Comparison of ENCODE assay signal across 9 mouse cellular contexts in genomic region chr7:100124211-100124610, GRCm38 (mm10). TPM values are rescaled to one million over a fixed set of nuclear protein-coding genes. Genes with fewer than 3 reads are reported as not detected.
DNase-seq lines count a peak whose midpoint lies in the region; TF ChIP-seq lines count a peak whose summit lies in the region.
"Had no signal": no experiment of that assay in that cellular context is flagged by ENCODE, and none has a peak within 500 bp of the region (broad histone marks: within the 10 kb centered on the region; RNA-seq: fewer than 3 reads in every experiment).

No protein-coding gene starts in this region.

- intact Hi-C loops in left cerebral cortex, adult 2 months (cut with DNase I): no loop called here

- no peak overlapping the region for H3K27ac ChIP-seq in left cerebral cortex, adult 2 months

- TF ChIP-seq CTCF in left cerebral cortex, adult 2 months (IDR thresholded peaks at IDR 0.05): peak; percentile 38

- no peak overlapping the region for H3K4me3 ChIP-seq in left cerebral cortex, adult 2 months
- H3K4me3 ChIP-seq: myocyte had no signal

- peak; percentile 7 for DNase-seq in adrenal gland, adult 2 months
- no peak for DNase-seq in adrenal gland, adult 8-10 months
- no peak for DNase-seq in left cerebral cortex, adult 2 months (ENCODE audit: extremely low spot score in 1 of 2, low spot score in 2 of 2)
- no peak for DNase-seq in left cerebral cortex, adult 11 months (ENCODE audit: low spot score)
- DNase-seq in adrenal gland, postnatal 10 days: peak; percentile 37
- peak; percentile 56 for DNase-seq in heart, postnatal 4 days
- peak; percentile 54 to 67 for DNase-seq in natural killer cell, adult 2 months (ENCODE audit: low spot score in 2 of 2)
- DNase-seq in layer of hippocampus, adult 9-10 months (ENCODE audit: low spot score): no peak

RNA-seq across cellular contexts. Expression of gene Pold3, which starts 2.8 kb away (rescaled TPM):
- total RNA-seq in adrenal gland, adult 2 months (2021): 10 to 100 TPM; 22.4 to 23.3 TPM
- 2.4 and 4.1 TPM in 2 replicates for polyA plus RNA-seq in adrenal gland, adult 2 months (2012; rRNA removed)
- 10 to 100 TPM; 21.5 to 31.9 (median 26.0) TPM for total RNA-seq in adrenal gland, adult 8-10 months (2022)
- total RNA-seq in left cerebral cortex, adult 2 months (2021): 10 to 100 TPM; 34.0 to 37.3 TPM
- total RNA-seq in adrenal gland, postnatal 10 days (2021): 10 to 100 TPM; 21.7 to 33.0 TPM
- 10 to 100 TPM; 28.9 to 29.1 TPM for total RNA-seq in heart, postnatal 4 days (2021)

RNA-seq across cellular contexts. Expression of gene Lipt2, which starts 34.9 kb away (rescaled TPM):
- total RNA-seq in adrenal gland, adult 2 months (2021): 1 to 10 TPM; 3.0 to 6.0 TPM
- 12.9 and 15.5 TPM in 2 replicates for polyA plus RNA-seq in adrenal gland, adult 2 months (2012; rRNA removed)
- 1 to 10 TPM; 5.2 to 7.5 (median 6.4) TPM for total RNA-seq in adrenal gland, adult 8-10 months (2022)
- 1 to 10 TPM; 4.5 to 5.3 TPM for total RNA-seq in left cerebral cortex, adult 2 months (2021)
- 1 to 10 TPM; 7.5 TPM for total RNA-seq in adrenal gland, postnatal 10 days (2021)
- 1 to 10 TPM; 6.8 to 7.7 TPM for total RNA-seq in heart, postnatal 4 days (2021)

RNA-seq across cellular contexts. Expression of gene Kcne3, which starts 52.1 kb away (rescaled TPM):
- total RNA-seq in adrenal gland, adult 2 months (2021): 1 to 10 TPM in 1 of 2 experiments, under 1 TPM in 1; 0.84 to 1.6 TPM
- polyA plus RNA-seq in adrenal gland, adult 2 months (2012; rRNA removed): 1.6 and 2.7 TPM in 2 replicates
- 1 to 10 TPM in 3 of 4 experiments, under 1 TPM in 1; 0.55 to 1.9 (median 1.4) TPM for total RNA-seq in adrenal gland, adult 8-10 months (2022)
- under 1 TPM in 1 of 2 experiments, not detected in 1; 0.48 TPM for total RNA-seq in left cerebral cortex, adult 2 months (2021)
- 1 to 10 TPM; 1.1 to 2.2 TPM for total RNA-seq in adrenal gland, postnatal 10 days (2021)
- total RNA-seq in heart, postnatal 4 days (2021): 1 to 10 TPM; 1.8 to 3.8 TPM
- polyA plus RNA-seq: myocyte had no signal

Comparison
In these comparisons a context has a peak if more than half of its experiments do, and no peak if none do; other contexts are left out.
1. DNase-seq: peak in adrenal gland, adult 2 months (single experiment), adrenal gland, postnatal 10 days (single experiment), heart, postnatal 4 days (single experiment) and natural killer cell, adult 2 months (2 of 2); none in adrenal gland, adult 8-10 months (single experiment), left cerebral cortex, adult 2 months (0 of 2), left cerebral cortex, adult 11 months (single experiment) and layer of hippocampus, adult 9-10 months (single experiment).